Mouse (Mus musculus): ENCODE measurements around the gene Hdac8. TPM values are rescaled to one million over a fixed set of nuclear protein-coding genes. Genes with fewer than 3 reads are reported as not detected.
A peak's percentile ranks its signal among the peaks of the same experiment; 100 is the strongest.

The Hdac8 gene
- polyA plus RNA-seq (2015; fragmentation: Nextera tagmentation; extraction: Ambion mirVana) = 5.7 and 6.0 TPM in 2 replicates

- Histone ChIP-seq H3K4me2 (replicated peaks; ENCODE audit: low read depth) (peak within 1 kb of the TSS; percentile 53), H3K9ac (ENCODE audit: low read length) (peak within 1 kb of the TSS; percentile 53), H3K27ac (replicated peaks) (0 out of 2 replicates have a peak within 1 kb of the TSS, but pooled peaks have one; percentile 24), H3K36me3 (ENCODE audit: control insufficient read depth, insufficient read depth, low read length) (no peaks in the 10 kb centered on the region), H3K9me3 (ENCODE audit: control insufficient read depth, low read length) (no peaks in the 10 kb centered on the region), H3K4me3 (ENCODE audit: low read depth, low read length) (peak within 1 kb of the TSS; percentile 51), H3K4me1 (replicated peaks; ENCODE audit: control insufficient read depth, insufficient read depth) (no peaks in the 10 kb centered on the region), H3K27me3 (ENCODE audit: control insufficient read depth, insufficient read depth, low read length) (no peaks in the 10 kb centered on the region)
- 14% methylated on average over 27 of the region's 27 CpGs for WGBS
- TF ChIP-seq EP300 (optimal IDR thresholded peaks at IDR 0.05) (no peak), CTCF (IDR thresholded peaks at IDR 0.05; ENCODE audit: low read depth) (no peak)
- ATAC-seq (ENCODE audit: low FRiP score, low TSS enrichment) = peak; percentile 90
- peak; percentile 48 for DNase-seq (ENCODE audit: low spot score)
These were observed at the start of gene Hdac8 for GRCm38 (mm10) chrX:102504644-102505481. Gene Hdac8, minus strand, starts transcription at chrX:102505359.

- ATAC-seq (ENCODE audit: low FRiP score, low TSS enrichment) (peak; percentile 26; the same call in 1 of the 2 replicates), DNase-seq (ENCODE audit: low spot score) (no peak)
- H3K9me3 ChIP-seq (ENCODE audit: control insufficient read depth, low read length) = no peaks in the 10 kb centered on the region
- H3K4me1 ChIP-seq (replicated peaks; ENCODE audit: control insufficient read depth, insufficient read depth) = no peaks in the 10 kb centered on the region
- 44% methylated on average over 4 of the region's 4 CpGs for WGBS
- H3K36me3 ChIP-seq (ENCODE audit: control insufficient read depth, insufficient read depth, low read length) = no peaks in the 10 kb centered on the region
- no peak overlapping the region for H3K9ac ChIP-seq (ENCODE audit: low read length)
- no peak overlapping the region for H3K27ac ChIP-seq (replicated peaks)
- no peak overlapping the region for H3K4me2 ChIP-seq (replicated peaks; ENCODE audit: low read depth)
- H3K27me3 ChIP-seq (ENCODE audit: control insufficient read depth, insufficient read depth, low read length) = no peaks in the 10 kb centered on the region
- TF ChIP-seq CTCF (IDR thresholded peaks at IDR 0.05; ENCODE audit: low read depth) = no peak
- no peak for TF ChIP-seq EP300 (optimal IDR thresholded peaks at IDR 0.05)
- H3K4me3 ChIP-seq (ENCODE audit: low read depth, low read length) = no peak overlapping the region
These were observed 4.0 kb upstream of the Hdac8 start for GRCm38 (mm10) chrX:102509205-102509604.

- peak overlapping the region; percentile 53 for H3K9ac ChIP-seq (ENCODE audit: low read length)
- 17% methylated on average over 10 of the region's 10 CpGs for WGBS
These were observed 980 bp downstream of the Hdac8 start for GRCm38 (mm10) chrX:102504179-102504578.

GRCm38 (mm10) chrX:102493992-102494730, 11.0 kb downstream of the Hdac8 start:
- H3K9ac ChIP-seq (ENCODE audit: low read length) = no peak overlapping the region
- no peaks in the 10 kb centered on the region for H3K4me1 ChIP-seq (replicated peaks; ENCODE audit: control insufficient read depth, insufficient read depth)
- peak; percentile 16 for DNase-seq (ENCODE audit: low spot score)
- no peaks in the 10 kb centered on the region for H3K27me3 ChIP-seq (ENCODE audit: control insufficient read depth, insufficient read depth, low read length)
- H3K4me2 ChIP-seq (replicated peaks; ENCODE audit: low read depth) = no peak overlapping the region
- no peak for ATAC-seq (ENCODE audit: low FRiP score, low TSS enrichment)
- TF ChIP-seq CTCF (IDR thresholded peaks at IDR 0.05; ENCODE audit: low read depth) (peak; percentile 76), EP300 (optimal IDR thresholded peaks at IDR 0.05) (no peak)
- H3K27ac ChIP-seq (replicated peaks) = no peak overlapping the region
- no peak overlapping the region for H3K4me3 ChIP-seq (ENCODE audit: low read depth, low read length)
- H3K36me3 ChIP-seq (ENCODE audit: control insufficient read depth, insufficient read depth, low read length) = no peaks in the 10 kb centered on the region
- no peaks in the 10 kb centered on the region for H3K9me3 ChIP-seq (ENCODE audit: control insufficient read depth, low read length)
- 60% methylated on average over 6 of the region's 6 CpGs for WGBS

More at GRCm38 (mm10) chrX:102504179-102504578, 980 bp downstream of the Hdac8 start:
- TF ChIP-seq CTCF (IDR thresholded peaks at IDR 0.05; ENCODE audit: low read depth) (no peak), EP300 (optimal IDR thresholded peaks at IDR 0.05) (no peak)
- Histone ChIP-seq H3K27me3 (ENCODE audit: control insufficient read depth, insufficient read depth, low read length) (no peaks in the 10 kb centered on the region), H3K27ac (replicated peaks) (no peak overlapping the region), H3K36me3 (ENCODE audit: control insufficient read depth, insufficient read depth, low read length) (no peaks in the 10 kb centered on the region), H3K4me1 (replicated peaks; ENCODE audit: control insufficient read depth, insufficient read depth) (no peaks in the 10 kb centered on the region), H3K4me3 (ENCODE audit: low read depth, low read length) (peak overlapping the region; percentile 51), H3K9me3 (ENCODE audit: control insufficient read depth, low read length) (no peaks in the 10 kb centered on the region), H3K4me2 (replicated peaks; ENCODE audit: low read depth) (peak overlapping the region; percentile 53)
- DNase-seq (ENCODE audit: low spot score) (no peak), ATAC-seq (ENCODE audit: low FRiP score, low TSS enrichment) (no peak)

GRCm38 (mm10) chrX:102485575-102485974, 19.6 kb downstream of the Hdac8 start:
- Histone ChIP-seq H3K4me2 (replicated peaks; ENCODE audit: low read depth) (no peak overlapping the region), H3K27ac (replicated peaks) (no peak overlapping the region), H3K36me3 (ENCODE audit: control insufficient read depth, insufficient read depth, low read length) (no peaks in the 10 kb centered on the region), H3K4me3 (ENCODE audit: low read depth, low read length) (no peak overlapping the region), H3K27me3 (ENCODE audit: control insufficient read depth, insufficient read depth, low read length) (no peaks in the 10 kb centered on the region), H3K4me1 (replicated peaks; ENCODE audit: control insufficient read depth, insufficient read depth) (no peaks in the 10 kb centered on the region), H3K9me3 (ENCODE audit: control insufficient read depth, low read length) (no peaks in the 10 kb centered on the region), H3K9ac (ENCODE audit: low read length) (no peak overlapping the region)
- WGBS = 69% methylated on average over 7 of the region's 7 CpGs
- ATAC-seq (ENCODE audit: low FRiP score, low TSS enrichment) = no peak
- no peak for DNase-seq (ENCODE audit: low spot score)
- TF ChIP-seq EP300 (optimal IDR thresholded peaks at IDR 0.05) (no peak), CTCF (IDR thresholded peaks at IDR 0.05; ENCODE audit: low read depth) (peak; percentile 13; the same call in 1 of the 2 replicates)

Measured in stomach, postnatal 0 days (tissue).